Mouse (Mus musculus) midbrain, embryonic 15.5 days (tissue): Measurements from ENCODE around the gene Crct1. TPM values are rescaled to one million over a fixed set of nuclear protein-coding genes. Genes with fewer than 3 reads are reported as not detected.

Experiments used
- ATAC-seq: fragments of 200-750 bp; cut with Nextera tagmentation; replicated peaks from 2 replicates; pipeline ENCODE4 v1.8.0; 2017; ENCODE audit warnings: moderate TSS enrichment
- H3K27ac ChIP-seq: fragments of 300-500 bp; sonication (generic); 2 replicates; pipeline ENCODE4 v1.5.1; 2015; ENCODE audit warnings: mild to moderate bottlenecking, inconsistent platforms
- H3K27me3 ChIP-seq: fragments of 300-500 bp; sonication (generic); replicated peaks from 2 replicates; pipeline ENCODE4 v1.6.1; 2015; ENCODE audit warnings: inconsistent platforms
- H3K36me3 ChIP-seq: fragments of 300-500 bp; sonication (generic); replicated peaks from 2 replicates; pipeline ENCODE4 v1.6.1; 2015; ENCODE audit warnings: inconsistent platforms
- H3K4me1 ChIP-seq: fragments of 300-500 bp; sonication (generic); 2 replicates; pipeline ENCODE4 v1.6.1; 2015; ENCODE audit warnings: inconsistent platforms
- H3K4me2 ChIP-seq: fragments of 300-500 bp; sonication (generic); 2 replicates; pipeline ENCODE4 v1.6.1; 2015; ENCODE audit warnings: inconsistent platforms, mild to moderate bottlenecking, moderate library complexity
- H3K4me3 ChIP-seq: fragments of 300-500 bp; sonication (generic); 2 replicates; pipeline ENCODE4 v1.5.1; 2015; ENCODE audit warnings: mild to moderate bottlenecking, inconsistent platforms
- H3K9ac ChIP-seq: fragments of 300-500 bp; sonication (generic); 2 replicates; pipeline ENCODE4 v1.6.1; 2015; ENCODE audit warnings: mild to moderate bottlenecking, inconsistent platforms
- H3K9me3 ChIP-seq: fragments of 300-500 bp; sonication (generic); 2 replicates; pipeline ENCODE4 v1.6.1; 2016; ENCODE audit warnings: inconsistent platforms
- WGBS: fragments of 180-500 bp; shearing (Covaris S2); methylation state at CpG from one replicate; pipeline ENCODE4 v1.1.7; 2015; ENCODE audit warnings: mixed read lengths; 5-methylcytosine and 5-hydroxymethylcytosine counted together
- polyA plus RNA-seq: library from polyadenylated mRNA; unstranded; fragments of >200 nt; fragmentation: Nextera tagmentation; extraction: Ambion mirVana; gene quantifications from 2 replicates; pipeline ENCODE4 v1.2.1, GENCODE M21; 2015

The Crct1 gene
- polyA plus RNA-seq, 1 experiment from 2014 or later: 1.6 TPM

DNA sequence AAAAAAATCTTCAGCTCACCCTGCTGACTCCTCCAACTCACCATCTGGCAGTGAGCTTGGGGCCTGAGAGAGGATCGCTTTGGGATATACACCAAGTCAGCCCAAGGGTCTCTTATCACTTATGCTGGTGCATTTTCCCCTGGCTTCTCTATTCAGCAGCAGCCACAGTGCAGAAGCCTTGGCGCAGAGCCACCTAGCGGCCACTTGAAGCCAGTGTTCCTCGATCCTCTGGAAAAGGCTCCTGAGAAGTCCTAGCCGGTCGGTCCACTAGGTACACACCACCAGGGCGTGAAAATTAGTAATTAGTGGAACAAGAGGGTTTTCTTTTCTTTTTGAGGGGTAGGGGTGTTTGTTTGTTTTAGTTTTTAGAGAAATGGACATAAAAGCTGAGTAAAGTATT, 16.8 kb downstream of the Crct1 start:
- ATAC-seq: peak; percentile 97
- Histone ChIP-seq H3K27me3 (no peaks in the 10 kb centered on the region), H3K4me1 (no peaks in the 10 kb centered on the region), H3K27ac (no peak overlapping the region), H3K4me3 (no peak overlapping the region), H3K4me2 (no peak overlapping the region), H3K9ac (no peak overlapping the region), H3K9me3 (no peaks in the 10 kb centered on the region), H3K36me3 (no peaks in the 10 kb centered on the region)
- WGBS: 4% methylated on average over 7 of the region's 7 CpGs

GRCm38 (mm10) chr3:92991926-92992325, 23.6 kb downstream of the Crct1 start, which contains the start of gene Lce3f:
Gene Lce3f (plus strand): TSS chr3:92992226.
- no peak for ATAC-seq
- H3K9me3 ChIP-seq: no peaks in the 10 kb centered on the region

DNA sequence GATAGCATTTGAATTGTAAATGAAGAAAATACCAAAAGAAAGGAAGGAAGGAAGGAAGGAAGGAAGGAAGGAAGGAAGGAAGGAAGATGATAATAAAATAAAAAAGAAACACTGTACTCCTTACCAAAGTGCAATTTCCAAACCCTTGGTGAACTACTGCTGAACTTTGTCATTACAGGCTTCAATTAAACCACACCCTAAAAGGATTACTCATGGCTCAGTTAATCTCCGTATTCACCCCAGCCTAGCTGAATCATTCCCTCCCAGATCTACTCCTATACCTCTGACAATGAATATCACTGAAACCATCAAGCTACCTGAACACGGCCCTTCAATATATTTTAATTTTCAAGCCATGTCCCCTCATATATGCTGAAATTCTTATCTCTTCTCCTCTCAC, 37.0 kb downstream of the Crct1 start:
- ATAC-seq: no peak
- 56% methylated on average over 2 of the region's 2 CpGs for WGBS
- no peak overlapping the region for H3K4me2 ChIP-seq

More at GRCm38 (mm10) chr3:92991926-92992325, 23.6 kb downstream of the Crct1 start, which contains the start of gene Lce3f:
- Histone ChIP-seq H3K27ac (no peak within 1 kb of the TSS), H3K27me3 (no peaks in the 10 kb centered on the region), H3K4me3 (no peak within 1 kb of the TSS), H3K4me2 (no peak within 1 kb of the TSS), H3K36me3 (no peaks in the 10 kb centered on the region), H3K9ac (no peak within 1 kb of the TSS), H3K4me1 (no peaks in the 10 kb centered on the region)

GRCm38 (mm10) chr3:92966761-92967160, 48.7 kb downstream of the Crct1 start, which contains the start of gene Lce3e:
Gene Lce3e (plus strand): TSS chr3:92967061.
- no peaks in the 10 kb centered on the region for H3K4me1 ChIP-seq
- no peak within 1 kb of the TSS for H3K4me3 ChIP-seq
- no peak within 1 kb of the TSS for H3K27ac ChIP-seq
- no peaks in the 10 kb centered on the region for H3K27me3 ChIP-seq
- no peak for ATAC-seq
- H3K9me3 ChIP-seq: no peaks in the 10 kb centered on the region
- WGBS: 89% methylated on average over 2 of the region's 2 CpGs
- H3K9ac ChIP-seq: no peak within 1 kb of the TSS
- no peak within 1 kb of the TSS for H3K4me2 ChIP-seq
- H3K36me3 ChIP-seq: no peaks in the 10 kb centered on the region

More for the DNA sequence above, 37.0 kb downstream of the Crct1 start:
- H3K27ac ChIP-seq: no peak overlapping the region
- no peaks in the 10 kb centered on the region for H3K27me3 ChIP-seq
- H3K4me3 ChIP-seq: no peak overlapping the region
- H3K9ac ChIP-seq: no peak overlapping the region
- no peaks in the 10 kb centered on the region for H3K4me1 ChIP-seq
- H3K36me3 ChIP-seq: no peaks in the 10 kb centered on the region
- H3K9me3 ChIP-seq: no peaks in the 10 kb centered on the region

Other genes with a start within 250 kb of the Crct1 start
- not detected in 2 replicates for gene Lce1i, start 236.8 kb downstream of the Crct1 start, polyA plus RNA-seq
- not detected in 2 replicates for gene Lce1j, start 225.2 kb downstream of the Crct1 start, polyA plus RNA-seq
- not detected in 2 replicates for gene Lce1k, start 207.8 kb downstream of the Crct1 start, polyA plus RNA-seq
- not detected in 2 replicates for gene Kprp, start 188.4 kb downstream of the Crct1 start, polyA plus RNA-seq
- gene Lce1l, start 164.4 kb downstream of the Crct1 start, polyA plus RNA-seq: not detected in 2 replicates
- not detected in 2 replicates for gene 2310050C09Rik, start 145.5 kb downstream of the Crct1 start, polyA plus RNA-seq
- not detected in 2 replicates for gene Lce3a, start 89.5 kb downstream of the Crct1 start, polyA plus RNA-seq
- not detected in 2 replicates for gene Lce3b, start 82.7 kb downstream of the Crct1 start, polyA plus RNA-seq
- gene Lce3c, start 71.2 kb downstream of the Crct1 start, polyA plus RNA-seq: not detected in 2 replicates
- not detected in 2 replicates for gene Lce3d, start 58.3 kb downstream of the Crct1 start, polyA plus RNA-seq
- not detected in 2 replicates for gene Lce3e, start 48.6 kb downstream of the Crct1 start, polyA plus RNA-seq
- not detected in 2 replicates for gene Lce3f, start 23.5 kb downstream of the Crct1 start, polyA plus RNA-seq
- gene Lce1m, start 3.4 kb upstream of the Crct1 start, polyA plus RNA-seq: not detected in 2 replicates
- not detected in 2 replicates for gene Gm4858, start 53.1 kb upstream of the Crct1 start, polyA plus RNA-seq
- gene Crnn, start 129.1 kb upstream of the Crct1 start, polyA plus RNA-seq: not detected in 2 replicates
- not detected in 2 replicates for gene Flg2, start 181.6 kb upstream of the Crct1 start, polyA plus RNA-seq